Mouse (Mus musculus): ENCODE measurements around the gene Shld1. TPM values are rescaled to one million over a fixed set of nuclear protein-coding genes. Genes with fewer than 3 reads are reported as not detected.

Shld1 gene
- polyA plus RNA-seq, 1 experiment from 2014 or later: 23.5 TPM

- H3K27ac ChIP-seq: no peak overlapping the region
- ATAC-seq: no peak
- no peaks in the 10 kb centered on the region for H3K4me1 ChIP-seq (replicated peaks)
- H3K36me3 ChIP-seq: no peaks in the 10 kb centered on the region
- WGBS: 89% methylated on average over 9 of the region's 9 CpGs
- no peak overlapping the region for H3K4me3 ChIP-seq (replicated peaks)
- no peak overlapping the region for H3K9ac ChIP-seq (replicated peaks)
- H3K27me3 ChIP-seq: no peaks in the 10 kb centered on the region
- no peak overlapping the region for H3K4me2 ChIP-seq (replicated peaks)
- H3K9me3 ChIP-seq: no peaks in the 10 kb centered on the region
These were observed 28.2 kb upstream of the Shld1 start for GRCm38 (mm10) chr2:132658412-132659120.

DNA sequence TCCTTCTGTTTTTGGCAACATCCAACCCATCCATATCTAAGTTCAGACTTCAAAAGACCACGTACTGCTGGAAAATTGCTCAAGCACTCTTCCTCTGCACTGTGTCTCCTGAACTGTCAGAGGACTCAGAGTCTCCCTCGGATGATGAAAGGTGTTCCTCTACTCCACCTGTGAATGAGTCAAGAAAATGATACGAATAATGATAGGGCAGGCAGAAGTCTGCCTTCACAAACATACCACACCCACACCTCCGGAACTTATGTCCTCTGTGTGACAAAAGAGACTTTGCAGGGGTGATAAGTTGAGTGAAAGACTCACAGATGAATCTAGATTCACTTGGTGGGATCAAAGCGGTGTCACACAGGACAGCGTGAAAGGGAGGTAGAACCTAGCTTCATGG is 17.6 kb upstream of the Shld1 start:
- no peak for ATAC-seq
- no peaks in the 10 kb centered on the region for H3K27me3 ChIP-seq
- H3K4me3 ChIP-seq (replicated peaks): no peak overlapping the region
- H3K4me1 ChIP-seq (replicated peaks): no peaks in the 10 kb centered on the region
- H3K4me2 ChIP-seq (replicated peaks): no peak overlapping the region
- no peak overlapping the region for H3K9ac ChIP-seq (replicated peaks)
- WGBS: 89% methylated on average over 6 of the region's 6 CpGs
- H3K9me3 ChIP-seq: peaks cover 5% of the 10 kb centered on the region; the same call in 1 of the 2 replicates
- no peak overlapping the region for H3K27ac ChIP-seq
- no peaks in the 10 kb centered on the region for H3K36me3 ChIP-seq

DNA sequence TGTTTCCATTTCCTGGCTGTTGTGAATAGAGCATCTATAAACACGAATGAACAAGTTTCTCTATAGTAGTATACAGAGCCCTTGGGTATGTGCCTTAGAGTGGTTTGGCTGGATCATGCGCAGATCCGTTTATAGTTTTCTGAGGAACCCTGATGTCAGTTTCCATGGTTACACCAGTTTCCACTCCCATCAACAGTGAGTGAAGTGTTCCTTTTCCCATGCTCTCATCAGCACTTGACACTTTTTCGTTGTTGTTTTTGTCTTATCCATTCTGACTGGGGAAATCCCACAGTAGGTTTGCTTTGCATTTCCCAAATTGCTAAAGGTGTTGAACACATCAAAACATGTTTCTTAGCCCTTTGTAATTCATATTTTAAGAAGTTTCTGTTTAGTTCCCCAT is 16.4 kb upstream of the Shld1 start:
- no peak overlapping the region for H3K9ac ChIP-seq (replicated peaks)
- H3K9me3 ChIP-seq: no peaks in the 10 kb centered on the region
- H3K4me1 ChIP-seq (replicated peaks): no peaks in the 10 kb centered on the region
- no peaks in the 10 kb centered on the region for H3K27me3 ChIP-seq
- no peaks in the 10 kb centered on the region for H3K36me3 ChIP-seq
- no peak overlapping the region for H3K27ac ChIP-seq
- ATAC-seq: no peak
- WGBS: 78% methylated on average over 4 of the region's 4 CpGs
- H3K4me3 ChIP-seq (replicated peaks): no peak overlapping the region
- H3K4me2 ChIP-seq (replicated peaks): no peak overlapping the region

GRCm38 (mm10) chr2:132672121-132672520 is 14.6 kb upstream of the Shld1 start:
- H3K4me1 ChIP-seq (replicated peaks): no peaks in the 10 kb centered on the region
- no peaks in the 10 kb centered on the region for H3K27me3 ChIP-seq
- WGBS: 96% methylated on average over 3 of the region's 3 CpGs
- no peaks in the 10 kb centered on the region for H3K36me3 ChIP-seq
- H3K4me2 ChIP-seq (replicated peaks): no peak overlapping the region
- H3K9me3 ChIP-seq: no peaks in the 10 kb centered on the region
- H3K9ac ChIP-seq (replicated peaks): no peak overlapping the region
- H3K27ac ChIP-seq: no peak overlapping the region
- H3K4me3 ChIP-seq (replicated peaks): no peak overlapping the region
- ATAC-seq: no peak

- Histone ChIP-seq H3K27me3 (no peaks in the 10 kb centered on the region), H3K4me3 (replicated peaks) (no peak overlapping the region), H3K4me1 (replicated peaks) (no peaks in the 10 kb centered on the region), H3K4me2 (replicated peaks) (no peak overlapping the region), H3K9ac (replicated peaks) (no peak overlapping the region), H3K27ac (no peak overlapping the region), H3K9me3 (no peaks in the 10 kb centered on the region), H3K36me3 (no peaks in the 10 kb centered on the region)
- 80% methylated on average over 4 of the region's 4 CpGs for WGBS
- no peak for ATAC-seq
These were observed 10.6 kb upstream of the Shld1 start for GRCm38 (mm10) chr2:132676111-132676510.

- no peak for ATAC-seq
- Histone ChIP-seq H3K27ac (no peak overlapping the region), H3K36me3 (no peaks in the 10 kb centered on the region), H3K9ac (replicated peaks) (no peak overlapping the region), H3K27me3 (no peaks in the 10 kb centered on the region), H3K4me3 (replicated peaks) (no peak overlapping the region), H3K4me1 (replicated peaks) (peaks cover 15% of the 10 kb centered on the region), H3K9me3 (no peaks in the 10 kb centered on the region), H3K4me2 (replicated peaks) (no peak overlapping the region)
These were observed 1.7 kb upstream of the Shld1 start for GRCm38 (mm10) chr2:132685001-132685400.

GRCm38 (mm10) chr2:132688611-132689021 is 1.9 kb downstream of the Shld1 start:
- no peak for ATAC-seq
- 91% methylated on average over 7 of the region's 7 CpGs for WGBS
- no peaks in the 10 kb centered on the region for H3K9me3 ChIP-seq
- H3K9ac ChIP-seq (replicated peaks): peak overlapping the region; percentile 10; the same call in 1 of the 2 replicates
- peaks cover under 1% of the 10 kb centered on the region; the same call in 1 of the 2 replicates for H3K36me3 ChIP-seq
- H3K27me3 ChIP-seq: no peaks in the 10 kb centered on the region
- no peak overlapping the region for H3K4me3 ChIP-seq (replicated peaks)
- H3K4me1 ChIP-seq (replicated peaks): peaks cover 15% of the 10 kb centered on the region
- H3K4me2 ChIP-seq (replicated peaks): no peak overlapping the region
- H3K27ac ChIP-seq: no peak overlapping the region; the same call in 1 of the 2 replicates

- H3K4me2 ChIP-seq (replicated peaks): no peak overlapping the region
- no peak overlapping the region for H3K27ac ChIP-seq
- WGBS: 76% methylated on average over 4 of the region's 4 CpGs
- H3K27me3 ChIP-seq: no peaks in the 10 kb centered on the region
- ATAC-seq: no peak
- H3K4me1 ChIP-seq (replicated peaks): peaks cover 15% of the 10 kb centered on the region
- H3K4me3 ChIP-seq (replicated peaks): no peak overlapping the region
- peak overlapping the region; percentile 10; the same call in 1 of the 2 replicates for H3K9ac ChIP-seq (replicated peaks)
- H3K36me3 ChIP-seq: peaks cover 6% of the 10 kb centered on the region; the same call in 1 of the 2 replicates
- no peaks in the 10 kb centered on the region for H3K9me3 ChIP-seq
These were observed 2.4 kb downstream of the Shld1 start for GRCm38 (mm10) chr2:132689188-132689568.

GRCm38 (mm10) chr2:132689569-132690231 is 3.0 kb downstream of the Shld1 start:
- Histone ChIP-seq H3K27me3 (no peaks in the 10 kb centered on the region), H3K4me1 (replicated peaks) (peaks cover 15% of the 10 kb centered on the region), H3K9ac (replicated peaks) (0 out of 2 replicates have a peak overlapping the region, but pooled peaks have one; percentile 10), H3K4me2 (replicated peaks) (no peak overlapping the region), H3K9me3 (no peaks in the 10 kb centered on the region), H3K27ac (no peak overlapping the region), H3K4me3 (replicated peaks) (no peak overlapping the region), H3K36me3 (peaks cover 6% of the 10 kb centered on the region; the same call in 1 of the 2 replicates)
- WGBS: 66% methylated on average over 15 of the region's 15 CpGs
- ATAC-seq: no peak

DNA sequence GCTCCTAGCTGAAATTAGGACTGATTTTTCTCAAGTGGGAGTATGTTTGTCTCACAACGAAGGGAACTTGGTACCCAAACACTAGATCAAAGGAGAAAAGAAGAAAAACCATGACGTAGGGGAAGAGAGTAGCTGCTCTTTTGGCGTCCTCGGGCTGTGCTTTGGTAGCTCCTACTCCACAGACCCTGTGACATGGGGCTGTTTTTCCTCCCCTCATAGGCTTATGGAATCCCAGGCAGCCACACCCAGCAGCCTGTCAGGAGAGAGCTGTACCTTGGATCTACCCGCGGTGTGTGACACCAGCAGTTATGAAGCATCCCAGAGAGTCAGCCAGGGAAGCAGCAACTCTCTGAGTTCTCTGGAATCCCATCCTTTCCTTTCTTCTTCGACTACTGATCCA is 5.0 kb downstream of the Shld1 start:
- peaks cover 20% of the 10 kb centered on the region for H3K36me3 ChIP-seq
- H3K4me3 ChIP-seq (replicated peaks): no peak overlapping the region
- H3K27ac ChIP-seq: no peak overlapping the region
- no peak overlapping the region for H3K4me2 ChIP-seq (replicated peaks)
- H3K4me1 ChIP-seq (replicated peaks): peaks cover 10% of the 10 kb centered on the region; the same call in 1 of the 2 replicates
- no peaks in the 10 kb centered on the region for H3K9me3 ChIP-seq
- no peaks in the 10 kb centered on the region for H3K27me3 ChIP-seq
- ATAC-seq: no peak
- WGBS: 78% methylated on average over 7 of the region's 7 CpGs
- no peak overlapping the region for H3K9ac ChIP-seq (replicated peaks)

DNA sequence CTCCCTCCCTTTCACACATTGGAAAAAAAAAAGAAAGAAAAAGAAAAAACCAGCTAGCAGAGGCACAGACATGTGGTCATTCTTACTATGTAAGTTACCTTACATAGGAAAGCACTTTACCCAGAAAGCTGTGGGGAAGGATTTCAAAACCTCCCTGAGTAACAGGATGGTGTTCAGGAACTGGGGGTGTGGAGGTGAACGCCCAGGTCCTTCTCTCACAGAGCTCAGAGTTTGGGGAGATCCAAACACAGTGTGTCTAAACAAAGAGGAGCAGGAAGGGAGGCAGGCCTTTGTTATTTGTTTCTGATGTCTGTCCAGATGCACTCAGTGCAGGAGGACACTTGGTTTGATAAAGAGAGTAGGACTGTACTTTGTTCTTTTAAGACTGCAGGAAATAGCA is 5.6 kb downstream of the Shld1 start:
- Histone ChIP-seq H3K4me3 (replicated peaks) (no peak overlapping the region), H3K27me3 (no peaks in the 10 kb centered on the region), H3K4me2 (replicated peaks) (no peak overlapping the region), H3K4me1 (replicated peaks) (peaks cover 8% of the 10 kb centered on the region; the same call in 1 of the 2 replicates), H3K9ac (replicated peaks) (no peak overlapping the region), H3K36me3 (peaks cover 21% of the 10 kb centered on the region), H3K27ac (no peak overlapping the region), H3K9me3 (no peaks in the 10 kb centered on the region)
- ATAC-seq: no peak
- WGBS: 83% methylated on average over 1 of the region's 1 CpGs

GRCm38 (mm10) chr2:132693980-132694379 is 7.2 kb downstream of the Shld1 start:
- H3K27me3 ChIP-seq: no peaks in the 10 kb centered on the region
- no peak overlapping the region for H3K9ac ChIP-seq (replicated peaks)
- no peak overlapping the region for H3K27ac ChIP-seq
- no peak overlapping the region for H3K4me2 ChIP-seq (replicated peaks)
- peaks cover 4% of the 10 kb centered on the region; the same call in 1 of the 2 replicates for H3K4me1 ChIP-seq (replicated peaks)
- no peak overlapping the region for H3K4me3 ChIP-seq (replicated peaks)
- H3K9me3 ChIP-seq: no peaks in the 10 kb centered on the region
- 91% methylated on average over 3 of the region's 3 CpGs for WGBS
- peaks cover 28% of the 10 kb centered on the region for H3K36me3 ChIP-seq
- ATAC-seq: no peak

All from midbrain, embryonic 13.5 days (tissue).